Mouse (Mus musculus): ENCODE results near the gene Anks6. TPM values are rescaled to one million over a fixed set of nuclear protein-coding genes. Genes with fewer than 3 reads are reported as not detected.

Anks6 gene
- total RNA-seq, 4 experiments from 2014 or later, result 1.8 to 3.3 (median 2.9) TPM

- DNase-seq (ENCODE audit: low spot score), result no peak
These were observed 10.3 kb downstream of the Anks6 start for GRCm38 (mm10) chr4:47046974-47047373.

DNA sequence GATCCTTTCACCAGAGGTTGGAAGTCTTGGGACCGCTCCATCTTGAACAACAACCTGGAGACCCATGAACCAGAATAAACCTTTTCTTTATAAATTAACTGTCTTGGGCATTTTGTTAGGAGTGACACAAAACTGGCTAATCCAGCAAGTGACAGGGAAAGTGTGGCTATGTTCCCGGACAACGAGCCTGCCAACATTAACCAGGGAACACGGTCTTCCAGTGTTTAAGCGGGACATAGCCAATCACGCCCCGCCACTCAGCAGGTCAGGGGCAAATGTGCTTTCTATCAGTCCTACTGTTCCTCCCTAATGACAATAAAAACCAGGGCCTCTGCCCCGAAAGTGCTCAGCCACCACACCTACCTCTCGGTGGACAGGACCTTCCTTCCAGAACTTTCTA is 13.4 kb downstream of the Anks6 start:
- DNase-seq (ENCODE audit: low spot score), result peak; percentile 46

- no peak for DNase-seq (ENCODE audit: low spot score)
These were observed 17.6 kb downstream of the Anks6 start for GRCm38 (mm10) chr4:47039586-47039985.

DNA sequence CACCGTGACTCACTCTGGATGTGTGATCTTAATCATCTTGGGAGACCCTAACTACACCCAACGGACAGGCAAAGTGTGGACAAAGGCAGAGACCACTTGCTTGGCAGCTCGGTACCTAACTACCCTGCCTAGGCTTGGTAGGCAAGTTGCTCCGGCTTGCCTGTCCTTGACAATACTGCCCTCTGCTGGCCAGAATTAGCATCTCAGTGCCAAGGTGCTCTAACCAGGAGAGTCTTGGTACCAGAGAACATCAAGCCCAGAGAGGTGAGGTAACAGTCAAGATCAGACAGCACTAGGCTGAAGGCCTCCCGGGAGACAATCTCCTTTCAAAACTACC is 19.9 kb downstream of the Anks6 start:
- DNase-seq (ENCODE audit: low spot score), result peak; percentile 68

- DNase-seq (ENCODE audit: low spot score), result no peak
These were observed 20.5 kb downstream of the Anks6 start for GRCm38 (mm10) chr4:47036486-47037320.

- no peak for DNase-seq (ENCODE audit: low spot score)
These were observed 21.7 kb downstream of the Anks6 start for GRCm38 (mm10) chr4:47035536-47035935.

DNA sequence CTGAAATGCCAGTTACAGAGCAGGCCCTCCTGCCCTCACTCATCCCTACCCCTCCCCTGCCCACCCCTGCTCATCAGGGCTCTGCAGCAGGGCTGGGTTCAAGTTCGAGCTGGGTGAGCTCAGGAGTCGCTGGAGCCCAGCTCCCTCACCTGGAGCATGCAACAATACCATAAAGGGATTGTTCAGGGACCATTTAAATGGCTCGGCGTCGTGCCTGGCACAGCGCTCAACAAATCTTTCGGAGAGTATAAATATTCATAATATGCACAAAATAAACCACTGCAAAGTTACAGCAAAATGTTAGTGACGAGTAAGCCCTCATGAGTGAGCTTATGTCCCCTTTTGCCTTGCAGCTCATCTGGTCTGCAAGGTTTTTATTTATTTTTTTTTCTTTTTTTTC is 25.1 kb downstream of the Anks6 start:
- DNase-seq (ENCODE audit: low spot score), result no peak

- DNase-seq (ENCODE audit: low spot score), result no peak
These were observed 28.4 kb downstream of the Anks6 start for GRCm38 (mm10) chr4:47028791-47029190.

DNA sequence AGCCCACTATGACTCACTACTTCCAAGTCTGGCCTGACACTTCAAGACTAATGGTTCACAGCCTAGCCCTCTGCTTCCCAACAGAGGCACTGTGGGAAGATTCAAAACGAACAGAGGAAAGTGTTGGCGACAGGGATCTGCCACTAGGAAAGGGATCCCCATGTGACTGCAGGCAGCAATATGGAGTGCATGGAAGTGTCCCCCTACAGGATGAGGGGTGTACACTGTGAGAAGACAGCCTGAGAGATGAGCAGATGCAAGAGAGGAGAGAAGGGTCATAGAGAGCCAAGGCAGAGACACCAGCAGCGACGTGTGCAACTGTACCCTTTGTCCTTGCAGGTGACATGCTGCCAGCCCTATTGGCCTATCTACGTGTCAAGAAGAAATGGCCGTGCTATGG is 33.3 kb downstream of the Anks6 start:
- no peak for DNase-seq (ENCODE audit: low spot score)

DNA sequence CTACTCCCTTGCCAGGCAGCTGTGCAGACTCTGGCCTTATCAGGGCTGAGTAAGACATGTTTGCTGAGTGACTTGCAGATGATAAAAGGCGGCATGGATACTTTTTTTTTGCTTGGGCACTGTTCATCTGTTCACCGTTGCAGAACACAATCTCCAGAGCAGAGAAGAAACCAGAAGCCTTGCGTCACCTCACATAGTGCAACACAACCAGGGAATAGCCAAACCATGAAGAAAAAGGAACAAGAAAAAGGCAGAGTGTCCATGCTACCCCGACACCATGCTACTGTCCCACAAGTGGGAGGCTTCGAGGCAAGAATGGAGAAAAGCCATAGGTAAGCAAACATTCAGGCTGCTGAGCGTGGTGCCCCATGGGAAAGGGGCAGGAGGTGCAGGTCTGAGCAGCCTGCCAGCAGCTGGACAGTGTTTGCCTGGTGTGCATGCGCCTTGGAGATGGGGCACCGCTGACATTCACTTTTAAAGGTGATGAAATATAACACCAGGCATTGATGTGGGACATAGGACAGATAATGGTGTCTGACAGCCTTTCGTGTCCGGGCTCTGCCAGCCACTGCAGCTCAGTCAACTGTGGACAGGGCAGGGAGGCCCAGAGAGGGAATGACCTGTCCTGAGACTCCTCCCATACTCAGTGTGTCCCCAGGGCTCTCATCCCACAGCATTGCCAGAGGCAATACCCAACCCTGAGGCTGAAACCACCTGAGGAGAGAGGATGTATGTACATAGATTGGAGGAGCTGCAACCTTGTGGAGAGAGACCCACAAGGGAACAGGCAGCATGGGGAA is 34.2 kb downstream of the Anks6 start:
- DNase-seq (ENCODE audit: low spot score), result no peak

GRCm38 (mm10) chr4:47020563-47020962 is 36.7 kb downstream of the Anks6 start:
- peak; percentile 49 for DNase-seq (ENCODE audit: low spot score)

DNA sequence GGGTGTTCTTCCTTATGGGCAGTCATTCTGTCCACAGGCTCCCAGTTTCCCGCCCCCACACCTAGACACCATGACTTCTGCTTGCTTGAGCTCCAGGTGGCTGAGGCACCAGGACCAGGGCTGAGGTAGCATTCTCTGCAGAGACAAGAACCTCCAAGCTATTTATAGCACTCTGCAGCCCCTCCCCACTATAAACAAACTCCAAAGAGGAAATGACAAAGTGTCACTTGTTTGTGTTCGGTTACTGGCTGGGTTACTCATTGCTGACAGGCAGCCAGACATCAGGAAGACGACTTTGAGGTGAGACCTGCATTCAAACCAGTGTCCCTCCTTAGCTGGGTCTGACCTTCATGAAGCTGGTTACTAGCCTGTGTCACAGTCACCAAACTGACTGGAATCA is 42.1 kb downstream of the Anks6 start:
- no peak for DNase-seq (ENCODE audit: low spot score)

DNA sequence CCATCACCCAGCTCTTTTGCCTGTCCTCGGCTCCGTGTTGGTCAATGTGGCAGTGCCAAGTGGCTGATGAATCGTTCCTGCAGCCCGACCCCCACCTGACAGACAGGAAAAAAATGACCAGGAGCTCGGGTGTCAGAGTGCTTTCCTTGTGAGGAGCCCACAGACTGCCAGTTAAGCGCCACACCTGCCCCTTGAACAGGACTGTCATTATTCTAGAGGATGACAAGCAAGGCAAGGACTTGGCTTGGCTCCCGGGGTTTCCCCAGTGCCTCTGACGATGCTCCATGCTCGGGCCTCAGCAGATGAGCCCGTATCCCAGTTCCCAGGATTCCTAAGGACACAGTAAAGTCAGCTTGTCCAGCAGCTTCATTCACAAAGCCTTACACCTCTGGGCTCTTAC is 44.8 kb downstream of the Anks6 start:
- DNase-seq (ENCODE audit: low spot score), result no peak

GRCm38 (mm10) chr4:47010400-47011231 is 46.6 kb downstream of the Anks6 start:
- peak; percentile 30 for DNase-seq (ENCODE audit: low spot score)

DNA sequence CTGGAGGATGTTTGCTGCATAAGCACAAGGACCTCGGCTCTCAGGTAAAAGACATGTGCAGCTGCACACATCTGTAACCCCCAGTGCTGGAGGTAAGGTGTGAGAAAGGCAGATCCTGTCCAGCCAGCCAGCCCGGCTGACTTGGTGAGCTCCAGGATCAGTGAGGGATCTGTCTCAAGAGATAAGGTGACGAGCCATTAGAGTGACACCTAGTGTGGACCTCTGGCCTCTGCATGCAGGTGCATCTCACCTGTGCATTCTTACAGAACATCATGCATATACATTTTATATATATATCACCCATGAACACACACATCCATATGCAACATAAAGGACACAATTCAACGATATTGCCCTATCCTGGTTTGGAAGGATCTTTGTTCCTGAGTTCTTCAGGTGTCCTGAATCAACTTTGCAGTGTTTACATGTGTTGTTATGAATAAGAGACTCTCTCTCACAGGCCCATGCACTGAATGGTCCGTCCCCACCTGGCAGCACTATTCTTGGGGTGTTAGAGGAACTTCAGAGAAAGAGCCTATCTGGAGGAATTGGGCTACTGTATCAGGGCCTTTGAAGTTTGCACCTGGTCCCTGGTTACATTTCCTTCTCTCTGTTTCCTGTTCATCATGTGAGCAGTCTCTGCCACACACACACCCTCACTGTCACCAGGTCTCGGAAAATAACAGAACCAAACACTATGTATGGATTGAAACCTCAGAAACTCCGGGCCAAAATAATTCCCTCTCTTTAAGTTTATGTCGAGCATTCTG is 56.4 kb downstream of the Anks6 start:
- DNase-seq (ENCODE audit: low spot score), result no peak

- no peak for DNase-seq (ENCODE audit: low spot score)
These were observed 59.3 kb downstream of the Anks6 start for GRCm38 (mm10) chr4:46997969-46998368.

DNA sequence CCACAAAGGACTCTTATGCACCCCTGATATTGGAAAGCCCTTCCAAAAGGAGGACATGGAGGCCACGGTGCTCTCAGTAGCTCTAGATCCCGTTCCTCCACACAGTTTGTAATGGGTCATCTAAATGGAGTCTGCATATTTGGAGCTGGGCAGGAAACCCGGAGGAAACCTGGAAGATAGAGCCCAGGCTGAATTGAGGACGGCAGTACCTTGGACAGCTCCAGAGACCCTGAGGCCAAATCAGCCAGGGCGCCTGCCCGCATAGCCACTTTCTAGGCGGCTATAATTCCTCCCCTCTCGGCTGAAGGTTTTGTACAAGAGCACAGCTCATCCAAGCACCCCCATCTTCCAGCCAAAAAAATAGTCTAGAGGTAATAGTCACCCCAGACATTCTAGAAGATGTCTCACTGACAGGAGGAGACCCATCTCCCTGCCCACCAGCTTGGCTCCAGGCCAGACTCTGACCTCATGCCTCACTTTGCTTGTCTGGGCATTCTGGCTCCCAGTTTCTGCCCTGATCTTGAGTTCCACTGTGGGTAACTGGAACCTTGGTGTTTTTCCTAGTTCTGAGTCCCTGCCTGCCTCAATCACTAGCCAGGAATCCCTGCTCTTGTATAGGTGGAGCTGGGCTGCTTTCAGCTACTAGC is 64.3 kb downstream of the Anks6 start:
- DNase-seq (ENCODE audit: low spot score), result no peak

- no peak for DNase-seq (ENCODE audit: low spot score)
These were observed 65.3 kb downstream of the Anks6 start for GRCm38 (mm10) chr4:46991959-46992316.

- no peak for DNase-seq (ENCODE audit: low spot score)
These were observed 65.9 kb downstream of the Anks6 start, which contains the start of gene Gabbr2 for GRCm38 (mm10) chr4:46991016-46991958. TSS of gene Gabbr2 (minus strand) at chr4:46991873.

Measured in heart, adult 8-10 months (tissue).